In the genomic region with DNA sequence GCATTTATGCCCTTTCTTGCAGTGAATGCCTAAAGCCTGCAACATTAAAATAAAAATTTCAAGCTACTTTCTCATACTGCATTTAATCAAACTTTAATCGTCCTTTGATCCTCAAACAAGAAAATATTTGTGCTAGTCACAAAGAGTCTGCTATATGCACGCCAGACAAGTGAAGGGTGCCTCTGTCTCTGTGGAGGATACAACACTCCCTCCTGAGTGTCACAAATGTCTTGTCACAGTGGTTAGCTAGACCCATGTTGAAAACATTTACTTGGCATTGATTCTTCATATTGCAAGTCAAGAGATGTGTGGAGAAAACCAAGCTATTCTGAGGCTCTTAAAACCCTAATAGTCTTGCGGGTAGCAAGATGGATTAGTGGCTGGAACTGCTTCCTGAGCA, we compare ENCODE assay signal across 20 mouse cellular contexts.
DNase-seq lines count a peak whose midpoint lies in the region; ATAC-seq and TF ChIP-seq lines count a peak whose summit lies in the region.
"Had no signal": no experiment of that assay in that cellular context is flagged by ENCODE, and none has a peak within 500 bp of the region (broad histone marks: within the 10 kb centered on the region; RNA-seq: fewer than 3 reads in every experiment).

No protein-coding gene starts in this region.

- H3K4me1 ChIP-seq in forebrain, embryonic 13.5 days: peaks cover 29% of the 10 kb centered on the region
- peaks cover 45% of the 10 kb centered on the region for H3K4me1 ChIP-seq in hindbrain, embryonic 10.5 days (replicated peaks)
- H3K4me1 ChIP-seq in hindbrain, postnatal 0 days (ENCODE audit: insufficient read depth, low read length): no peaks in the 10 kb centered on the region; the same call in 1 of the 2 replicates
- H3K4me1 ChIP-seq: heart, embryonic 10.5 days; limb, embryonic 13.5 days; lung, embryonic 15.5 days; stomach, embryonic 15.5 days had no signal

- H3K9ac ChIP-seq in forebrain, embryonic 13.5 days: no peak overlapping the region
- no peak overlapping the region for H3K9ac ChIP-seq in hindbrain, postnatal 0 days (replicated peaks; ENCODE audit: low read length)
- H3K9ac ChIP-seq: embryonic facial prominence, embryonic 12.5 days; limb, embryonic 13.5 days; liver, embryonic 14.5 days; lung, embryonic 15.5 days; neural tube, embryonic 13.5 days; stomach, embryonic 15.5 days had no signal

- peaks cover 17% of the 10 kb centered on the region for H3K36me3 ChIP-seq in forebrain, embryonic 13.5 days (ENCODE audit: poor library complexity, severe bottlenecking)
- peaks cover 30% of the 10 kb centered on the region for H3K36me3 ChIP-seq in hindbrain, embryonic 10.5 days
- H3K36me3 ChIP-seq in hindbrain, postnatal 0 days (ENCODE audit: insufficient read depth, low read length): no peaks in the 10 kb centered on the region
- H3K36me3 ChIP-seq: lung, embryonic 15.5 days; stomach, embryonic 15.5 days had no signal

- no peak for TF ChIP-seq CTCF in layer of hippocampus, adult 2 months (conservative IDR thresholded peaks at IDR 0.05)
- no peak for TF ChIP-seq CTCF in hindbrain, postnatal 0 days (IDR thresholded peaks at IDR 0.05; ENCODE audit: low read depth)

- no peak for DNase-seq in layer of hippocampus, adult 2 months (ENCODE audit: low spot score in 2 of 2)
- no peak for DNase-seq in layer of hippocampus, postnatal 14 days (ENCODE audit: low spot score in 2 of 2)
- DNase-seq in hindbrain, embryonic 10.5 days (ENCODE audit: low spot score): no peak
- DNase-seq in hindbrain, postnatal 0 days (ENCODE audit: low spot score): no peak
- no peak for DNase-seq in right cerebral cortex, postnatal 36 days (ENCODE audit: low spot score in 2 of 2)
- DNase-seq in frontal cortex, postnatal 25 days (ENCODE audit: low spot score in 2 of 2): no peak
- DNase-seq in kidney, adult 8-10 months: no peak
- DNase-seq: adrenal gland, adult 8-10 months; cerebellum, adult 9-11 months; kidney, postnatal 36 days; right cerebral cortex, postnatal 25 days; thymus, adult 18-20 months had no signal

- peak overlapping the region; percentile 67 for H3K27ac ChIP-seq in layer of hippocampus, adult 2 months
- H3K27ac ChIP-seq in forebrain, embryonic 13.5 days: peak overlapping the region; percentile 44; the same call in 1 of the 2 replicates
- H3K27ac ChIP-seq in hindbrain, embryonic 10.5 days: peak overlapping the region; percentile 80
- peak overlapping the region; percentile 29; the same call in 1 of the 2 replicates for H3K27ac ChIP-seq in hindbrain, postnatal 0 days
- H3K27ac ChIP-seq: embryonic facial prominence, embryonic 12.5 days; heart, embryonic 10.5 days; limb, embryonic 13.5 days; liver, embryonic 14.5 days; lung, embryonic 15.5 days; neural tube, embryonic 13.5 days; stomach, embryonic 15.5 days had no signal

- H3K9me3 ChIP-seq in forebrain, embryonic 13.5 days (replicated peaks): 0 out of 2 replicates have a peak, but pooled peaks cover 5% of the 10 kb centered on the region
- peaks cover 5% of the 10 kb centered on the region; the same call in 1 of the 2 replicates for H3K9me3 ChIP-seq in hindbrain, embryonic 10.5 days
- no peaks in the 10 kb centered on the region for H3K9me3 ChIP-seq in hindbrain, postnatal 0 days (ENCODE audit: low read length)
- H3K9me3 ChIP-seq: heart, embryonic 10.5 days; lung, embryonic 15.5 days; neural tube, embryonic 13.5 days; stomach, embryonic 15.5 days had no signal

- no peak overlapping the region for H3K4me3 ChIP-seq in layer of hippocampus, adult 2 months
- H3K4me3 ChIP-seq in forebrain, embryonic 13.5 days: no peak overlapping the region
- no peak overlapping the region for H3K4me3 ChIP-seq in hindbrain, embryonic 10.5 days
- H3K4me3 ChIP-seq in hindbrain, postnatal 0 days (ENCODE audit: low read length): no peak overlapping the region
- H3K4me3 ChIP-seq: embryonic facial prominence, embryonic 12.5 days; heart, embryonic 10.5 days; limb, embryonic 13.5 days; lung, embryonic 15.5 days; neural tube, embryonic 13.5 days; stomach, embryonic 15.5 days had no signal

- H3K4me2 ChIP-seq in forebrain, embryonic 13.5 days: no peak overlapping the region
- no peak overlapping the region for H3K4me2 ChIP-seq in hindbrain, postnatal 0 days (ENCODE audit: low read depth, low read length)
- H3K4me2 ChIP-seq: embryonic facial prominence, embryonic 12.5 days; limb, embryonic 13.5 days; lung, embryonic 15.5 days; neural tube, embryonic 13.5 days; stomach, embryonic 15.5 days had no signal

- WGBS in forebrain, embryonic 13.5 days: 31% methylated on average over 3 of the region's 3 CpGs
- WGBS in hindbrain, embryonic 10.5 days: 59% methylated on average over 3 of the region's 3 CpGs
- WGBS in hindbrain, postnatal 0 days: 19% methylated on average over 3 of the region's 3 CpGs

- ATAC-seq in forebrain, embryonic 13.5 days: no peak
- ATAC-seq in hindbrain, postnatal 0 days: no peak; the same call in 1 of the 2 replicates

- no peaks in the 10 kb centered on the region for H3K27me3 ChIP-seq in forebrain, embryonic 13.5 days
- no peaks in the 10 kb centered on the region for H3K27me3 ChIP-seq in hindbrain, embryonic 10.5 days (ENCODE audit: insufficient read depth, poor library complexity, severe bottlenecking)
- no peaks in the 10 kb centered on the region for H3K27me3 ChIP-seq in hindbrain, postnatal 0 days (ENCODE audit: insufficient read depth, low read length)
- H3K27me3 ChIP-seq: embryonic facial prominence, embryonic 12.5 days; limb, embryonic 13.5 days; lung, embryonic 15.5 days; neural tube, embryonic 13.5 days; stomach, embryonic 15.5 days had no signal

Comparison
In these comparisons a context has a peak if more than half of its experiments do, and no peak if none do; other contexts are left out.
1. H3K27ac ChIP-seq: peak in every context shown above with its lines; median percentile 80 in hindbrain, embryonic 10.5 days; 67 in layer of hippocampus, adult 2 months; 44 in forebrain, embryonic 13.5 days; 29 in hindbrain, postnatal 0 days.